Mouse (Mus musculus) erythroblast, adult 5-6 weeks (primary cell): ENCODE results near the gene Hnrnpm. TPM values are rescaled to one million over a fixed set of nuclear protein-coding genes. Genes with fewer than 3 reads are reported as not detected.
"Not testable (repeated sequence)": the region's sequence is repeated elsewhere in the genome, so short reads cannot be mapped to it uniquely, and the experiment has no call there.

Experiments used
- ATAC-seq: replicated peaks from 2 replicates; pipeline ENCODE4 v1.8.0; 2016; ENCODE audit warnings: moderate number of reproducible peaks, mild to moderate bottlenecking, moderate TSS enrichment, inconsistent platforms; ENCODE audit not compliant: poor library complexity, low FRiP score, severe bottlenecking
- total RNA-seq, 2 experiments: library from RNA; stranded (forward) in 1 of 2; stranded (reverse) in 1 of 2; fragments of 150-400 nt in 1 of 2; fragments of 200-764, 138-1000 nt in 1 of 2; gene quantifications; 2 replicates each; pipeline versions ENCODE4 v1.2.3 to v1.2.4; 2015 to 2017; ENCODE audit warnings: low replicate concordance in 2 of 2

Hnrnpm gene
- total RNA-seq, 2 experiments from 2014 or later, result 1,014 to 1,297 TPM

DNA sequence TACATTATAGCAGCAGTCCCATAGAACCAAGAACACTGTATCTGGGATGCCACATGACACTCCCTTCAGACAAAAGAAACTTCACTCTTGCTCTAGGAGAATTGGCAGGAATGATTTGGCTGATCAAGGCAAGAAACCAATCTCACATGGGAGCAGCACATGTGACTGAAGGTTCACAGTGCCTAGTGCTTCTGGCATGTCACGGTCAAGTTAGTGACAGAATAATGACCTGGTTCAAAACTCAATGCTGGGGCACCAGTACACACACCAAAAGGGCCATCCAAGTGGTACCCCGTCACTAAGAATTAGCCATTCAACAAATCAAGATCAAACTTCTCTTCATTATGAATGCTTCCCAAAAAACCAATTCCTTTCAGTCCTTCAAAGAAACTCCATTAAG is 10.6 kb downstream of the Hnrnpm start:
- ATAC-seq, result no peak

DNA sequence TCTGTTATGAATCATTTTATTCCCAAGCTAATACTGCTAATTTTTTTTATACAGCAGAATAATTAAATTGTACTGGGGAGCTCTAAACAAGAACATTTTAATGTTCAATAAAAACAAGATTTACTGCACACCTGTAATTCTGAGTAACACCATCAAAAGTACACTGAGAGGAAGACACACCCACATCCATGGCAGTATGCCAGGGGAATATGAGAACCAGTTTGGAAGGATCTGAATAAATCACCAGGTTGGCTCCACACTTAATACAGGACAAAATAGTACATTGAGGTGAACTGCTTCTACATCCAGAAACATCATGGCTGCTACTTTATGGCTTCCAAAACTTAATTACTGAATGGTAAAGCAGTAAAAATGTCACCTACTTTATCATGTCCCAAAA is 11.2 kb downstream of the Hnrnpm start:
- no peak for ATAC-seq

DNA sequence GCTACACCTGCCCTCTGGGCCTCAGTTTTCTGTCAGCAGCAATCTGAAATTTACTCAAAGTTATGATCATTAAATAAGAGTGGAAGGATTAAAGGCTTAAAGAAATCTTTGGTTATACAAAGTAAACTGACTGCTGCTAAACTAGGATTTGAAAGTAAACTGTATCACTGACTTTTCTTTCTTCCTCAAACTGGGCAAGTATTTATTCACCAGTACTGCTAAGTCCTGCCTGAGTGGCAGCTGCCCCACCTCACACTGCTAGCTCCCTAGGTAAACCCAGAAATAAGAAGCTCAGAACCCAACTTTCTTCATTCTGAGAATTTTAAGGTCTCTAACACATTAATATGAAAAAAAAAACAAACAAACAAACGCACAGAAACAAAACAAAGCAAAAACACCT is 12.8 kb downstream of the Hnrnpm start:
- ATAC-seq, result no peak

DNA sequence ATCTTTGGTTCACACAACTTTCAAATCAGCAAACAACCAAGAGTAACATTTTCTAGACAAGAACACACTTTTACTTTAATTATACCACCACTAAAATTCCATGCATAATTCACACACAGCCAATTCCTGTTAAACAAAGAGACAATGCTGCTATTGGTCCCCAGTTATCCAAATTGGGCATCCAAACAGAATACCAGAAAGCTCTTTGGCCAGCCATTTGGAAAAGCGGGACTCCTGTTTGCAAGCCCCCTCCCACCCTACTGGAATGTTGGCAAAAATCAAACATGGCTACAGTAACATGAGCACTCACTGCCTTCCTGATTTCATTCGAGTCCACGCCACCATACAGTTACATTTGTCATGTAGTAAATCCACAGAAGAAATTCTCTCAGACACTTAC is 17.0 kb downstream of the Hnrnpm start:
- no peak for ATAC-seq

DNA sequence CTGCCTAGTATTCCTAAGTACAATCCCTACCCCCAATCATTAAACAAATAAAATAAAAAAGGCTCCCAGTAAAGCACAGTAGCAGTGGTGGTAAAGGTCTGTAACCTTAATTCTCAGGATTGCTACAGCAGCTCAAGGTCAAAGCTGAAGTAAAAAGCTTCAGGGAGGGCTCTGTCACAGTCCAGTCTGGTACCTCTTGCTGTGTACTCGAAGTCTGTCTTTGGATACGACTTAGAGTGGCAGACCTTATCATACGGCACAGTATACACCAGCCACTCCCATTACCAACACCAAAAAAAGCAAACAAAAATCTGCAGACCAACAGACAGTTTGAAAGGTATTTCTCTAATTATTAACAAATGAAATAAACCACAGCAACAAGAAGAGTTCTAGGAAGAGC is 19.8 kb downstream of the Hnrnpm start:
- ATAC-seq, result peak; percentile 52

DNA sequence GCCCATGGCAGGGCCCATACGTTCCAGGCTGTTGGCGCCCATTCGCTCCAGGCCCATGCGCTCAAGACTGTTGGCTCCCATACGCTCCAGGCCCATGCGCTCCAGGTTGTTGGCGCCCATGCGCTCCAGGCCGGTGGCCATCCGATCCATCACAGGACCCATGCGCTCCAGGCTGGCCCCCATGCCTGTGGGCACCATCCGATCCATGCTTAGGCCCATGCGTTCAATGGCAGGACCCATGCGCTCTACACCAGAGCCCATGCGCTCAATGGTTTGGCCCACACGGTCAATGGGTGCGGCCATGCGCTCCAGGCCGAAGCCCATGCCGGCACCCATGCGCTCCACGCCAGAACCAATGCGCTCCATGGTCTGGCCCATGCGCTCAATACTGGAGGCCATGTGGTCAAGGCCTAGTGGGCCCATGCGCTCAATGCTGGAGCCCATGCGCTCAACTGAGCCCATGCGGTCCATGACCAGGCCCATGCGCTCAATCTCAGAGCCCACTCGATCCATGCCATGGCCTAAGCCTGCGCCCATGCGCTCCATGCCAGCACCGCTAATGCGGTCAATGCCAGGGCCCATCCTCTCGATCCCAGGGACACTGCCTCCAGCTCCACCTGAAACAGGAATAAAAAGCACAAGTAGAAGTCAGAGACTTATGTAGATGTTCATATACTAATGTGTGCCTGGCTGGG is 36.7 kb downstream of the Hnrnpm start:
- ATAC-seq, result no peak

DNA sequence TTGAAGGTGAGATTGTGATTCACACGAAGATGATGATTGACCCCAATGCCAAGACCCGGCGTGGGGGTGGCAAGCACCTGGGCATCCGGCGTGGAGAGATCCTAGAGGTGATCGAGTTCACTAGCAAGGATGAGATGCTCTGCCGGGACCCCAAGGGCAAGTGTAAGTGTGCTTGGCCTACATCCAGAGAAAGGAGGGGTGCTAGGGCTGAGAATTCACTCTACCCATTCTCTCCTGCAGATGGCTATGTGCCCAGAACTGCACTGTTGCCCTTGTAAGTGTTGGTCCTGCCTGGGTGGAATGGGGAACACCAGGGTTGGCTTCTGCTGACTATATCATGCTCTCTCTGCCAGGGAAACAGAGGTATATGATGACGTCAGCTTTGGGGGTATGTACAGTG is 41.6 kb downstream of the Hnrnpm start:
- no peak for ATAC-seq

DNA sequence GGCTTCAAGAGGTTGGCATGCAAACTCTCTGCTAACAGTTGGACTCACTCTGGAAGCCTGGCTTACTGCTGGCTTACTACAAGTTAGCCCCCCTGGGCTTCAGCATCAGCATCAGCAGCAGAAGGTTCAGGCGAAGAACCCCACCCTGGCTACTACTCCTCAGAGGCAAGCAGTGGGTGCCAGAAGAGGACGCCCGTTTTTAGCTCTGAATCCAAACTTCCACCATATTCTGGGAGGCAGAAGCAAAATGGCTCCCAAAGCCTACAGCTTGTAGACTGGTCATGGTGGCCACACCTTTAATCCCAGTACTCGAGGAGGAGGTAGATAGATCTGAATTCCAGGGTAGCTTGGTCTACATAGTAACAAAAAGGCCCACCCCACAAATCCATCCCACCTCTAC is 42.6 kb downstream of the Hnrnpm start:
- no peak for ATAC-seq

DNA sequence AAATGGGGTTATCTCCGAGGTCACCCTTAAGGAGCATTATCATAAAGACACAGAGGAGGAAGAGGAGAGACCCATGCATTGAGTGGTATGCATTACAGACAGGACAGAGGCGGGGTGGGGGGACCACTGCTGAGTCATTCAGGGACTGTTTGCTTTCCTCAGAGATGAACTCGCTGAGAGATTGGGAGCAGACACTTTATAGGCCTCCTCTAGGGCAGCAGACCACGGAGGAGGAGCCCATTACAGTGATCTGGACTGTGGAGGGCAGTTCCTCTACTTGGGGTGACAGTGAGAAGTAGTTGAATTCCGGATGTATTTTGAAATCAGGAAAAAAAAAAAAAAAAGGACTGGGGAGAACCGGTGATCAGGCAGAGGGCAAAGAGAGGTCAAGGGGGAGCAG is 46.9 kb downstream of the Hnrnpm start:
- ATAC-seq, result no peak

DNA sequence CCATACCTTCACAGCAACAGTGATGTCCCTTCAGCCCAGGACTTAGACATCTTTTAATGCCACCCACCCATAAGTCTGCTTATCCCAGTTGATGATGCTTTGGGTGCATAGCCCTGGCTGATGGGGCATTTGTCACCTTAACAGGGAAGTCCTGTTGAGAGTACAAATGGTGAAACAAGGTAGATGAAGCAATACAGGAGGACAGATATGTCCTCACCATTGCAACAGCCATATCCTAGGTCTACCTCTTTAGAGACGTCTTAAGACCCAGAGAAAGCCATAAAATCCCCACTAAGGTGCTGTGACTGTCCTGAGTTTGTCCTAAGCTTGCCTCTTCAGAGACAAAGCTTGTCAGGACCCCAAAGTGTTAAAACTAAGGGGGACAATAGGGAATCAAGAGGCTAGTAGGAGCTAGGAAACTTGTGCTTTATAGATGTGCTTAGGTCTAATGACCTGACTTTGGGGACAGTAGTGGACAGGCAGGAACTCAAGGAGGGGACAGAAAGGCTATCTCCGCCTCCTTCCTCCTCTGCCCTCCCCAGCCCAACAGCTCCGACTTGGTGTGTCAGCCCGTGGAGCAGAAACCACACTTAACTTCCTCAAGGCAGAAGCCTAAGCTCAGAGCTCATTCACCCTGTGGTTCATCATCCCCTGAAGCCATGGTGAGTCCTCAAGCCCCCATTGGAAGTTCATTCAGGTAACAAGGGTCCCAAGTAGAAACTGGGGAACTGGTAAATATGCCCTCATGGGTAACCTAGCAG is 49.0 kb downstream of the Hnrnpm start, which contains the start of gene Pram1:
Pram1 (plus strand) TSS at position 541 of the 761 bp plus-strand sequence.
- no peak for ATAC-seq

DNA sequence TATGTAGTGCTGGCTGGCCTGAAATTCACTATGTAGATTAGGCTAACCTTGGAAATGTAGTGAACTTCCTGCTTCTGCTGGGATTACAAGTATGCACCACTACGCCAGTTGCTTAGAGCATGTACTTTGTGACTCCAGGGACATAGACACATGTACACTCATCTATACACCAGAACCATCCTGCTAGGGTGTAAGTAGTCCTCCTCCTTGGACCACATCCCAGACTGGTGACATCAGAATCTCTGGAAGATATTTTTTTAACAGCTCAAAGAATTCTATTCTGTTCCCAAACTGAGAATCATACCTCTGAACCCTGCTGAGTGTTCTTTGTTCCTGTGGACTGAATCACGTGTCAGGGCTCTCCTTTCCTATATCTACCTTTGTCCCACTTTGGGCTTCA is 49.6 kb downstream of the Hnrnpm start:
- no peak for ATAC-seq

DNA sequence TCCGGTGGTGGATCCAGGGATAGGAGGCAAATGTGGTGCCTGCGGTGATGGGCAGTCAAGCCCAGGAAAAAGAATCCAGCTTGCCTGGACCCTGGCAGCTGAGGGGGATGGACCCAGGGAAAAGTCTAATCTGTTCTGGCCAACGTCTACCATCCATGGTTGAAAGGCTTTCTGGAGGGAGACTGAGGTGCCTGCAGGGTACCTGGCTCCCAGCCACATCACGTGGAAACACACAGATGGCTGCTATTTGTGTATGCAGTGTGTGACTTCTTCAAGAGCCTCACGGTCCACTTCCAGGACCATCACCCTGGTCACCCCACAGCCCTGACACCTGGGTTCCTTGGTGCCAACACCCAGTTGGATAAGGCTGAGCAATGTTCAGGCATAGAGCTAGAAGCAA is 54.9 kb downstream of the Hnrnpm start:
- ATAC-seq, result no peak

DNA sequence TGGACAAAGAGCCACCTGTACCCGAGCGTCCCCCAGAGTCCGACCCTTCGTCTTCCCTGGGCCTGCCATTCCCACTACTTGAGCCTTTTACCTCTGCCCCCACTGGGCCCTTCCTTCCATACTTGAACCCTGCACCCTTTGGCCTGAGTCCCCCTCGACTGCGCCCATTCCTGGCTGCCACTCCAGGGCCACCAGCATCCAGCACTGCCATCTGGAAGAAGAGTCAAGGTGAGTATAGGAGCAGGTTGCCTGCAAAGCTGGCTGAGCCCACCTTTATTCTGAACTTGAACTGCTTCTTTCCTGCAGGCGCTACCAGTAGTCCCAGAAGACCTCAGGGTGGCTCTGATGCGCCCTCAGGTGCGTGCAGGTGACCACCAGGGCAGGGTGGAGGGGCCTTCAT is 55.4 kb downstream of the Hnrnpm start:
- no peak for ATAC-seq

DNA sequence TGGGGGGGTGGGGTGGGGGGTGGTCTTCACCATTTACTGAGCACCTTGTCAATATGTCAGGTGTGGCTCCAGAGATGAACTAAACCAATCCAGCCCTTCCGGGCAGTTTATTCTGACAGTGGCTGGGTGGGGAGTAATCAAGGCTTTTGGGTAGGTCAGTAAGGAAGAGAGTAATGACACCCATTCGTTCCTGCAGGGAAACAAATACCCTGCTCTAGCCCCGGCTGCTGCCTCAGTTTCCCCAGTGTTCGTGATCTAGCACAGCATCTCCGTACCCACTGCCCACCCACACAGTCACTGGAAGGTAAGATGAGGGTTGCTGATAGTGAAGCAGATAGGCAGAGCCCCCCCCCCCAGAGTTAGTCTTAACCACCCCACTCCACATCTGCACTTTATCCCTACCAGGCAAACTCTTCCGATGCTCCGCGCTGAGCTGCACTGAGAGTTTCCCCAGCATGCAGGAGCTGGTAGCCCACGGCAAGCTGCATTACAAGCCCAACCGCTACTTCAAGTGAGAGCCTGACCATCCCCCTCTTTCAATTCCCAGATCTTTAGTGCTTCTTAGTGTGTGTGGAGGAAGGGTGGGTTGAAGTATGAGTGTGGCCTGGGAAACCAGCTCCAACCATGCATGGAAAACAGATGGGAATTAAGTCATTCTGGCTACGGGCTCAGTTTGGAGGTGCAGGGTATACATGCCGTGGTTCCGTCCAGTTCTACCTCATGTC is 56.3 kb downstream of the Hnrnpm start:
- no peak for ATAC-seq

DNA sequence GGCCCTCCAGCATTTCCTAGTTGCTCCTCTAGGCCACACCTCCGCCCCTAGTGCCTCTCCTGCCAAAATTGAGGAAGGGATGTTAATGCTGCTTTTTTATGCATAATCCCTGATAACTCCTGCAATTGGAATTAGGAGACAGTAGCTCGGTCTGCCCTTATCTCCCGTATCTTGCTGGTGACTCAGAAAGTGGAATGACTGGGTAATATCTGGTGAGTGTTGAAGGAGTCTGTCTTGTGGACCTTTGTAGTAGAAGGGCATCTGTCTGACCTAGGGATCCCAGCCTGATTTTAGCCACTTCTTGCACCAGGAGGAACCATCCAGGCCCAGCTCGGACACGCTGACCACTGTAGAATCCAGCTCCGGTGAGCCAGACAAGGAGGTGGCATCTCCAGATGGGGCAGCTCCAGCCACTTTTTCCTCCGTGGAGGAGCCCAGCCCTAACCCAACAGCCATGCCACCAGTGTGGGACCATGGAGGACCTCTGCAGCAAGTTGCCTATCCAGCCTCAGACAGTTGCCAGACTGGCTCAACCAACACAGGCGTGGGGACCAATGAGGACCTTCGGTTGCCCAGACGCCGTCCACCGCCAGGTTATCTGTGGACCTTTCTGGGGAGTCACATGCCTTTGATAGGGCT is 57.1 kb downstream of the Hnrnpm start:
- ATAC-seq, result peak; percentile 72

DNA sequence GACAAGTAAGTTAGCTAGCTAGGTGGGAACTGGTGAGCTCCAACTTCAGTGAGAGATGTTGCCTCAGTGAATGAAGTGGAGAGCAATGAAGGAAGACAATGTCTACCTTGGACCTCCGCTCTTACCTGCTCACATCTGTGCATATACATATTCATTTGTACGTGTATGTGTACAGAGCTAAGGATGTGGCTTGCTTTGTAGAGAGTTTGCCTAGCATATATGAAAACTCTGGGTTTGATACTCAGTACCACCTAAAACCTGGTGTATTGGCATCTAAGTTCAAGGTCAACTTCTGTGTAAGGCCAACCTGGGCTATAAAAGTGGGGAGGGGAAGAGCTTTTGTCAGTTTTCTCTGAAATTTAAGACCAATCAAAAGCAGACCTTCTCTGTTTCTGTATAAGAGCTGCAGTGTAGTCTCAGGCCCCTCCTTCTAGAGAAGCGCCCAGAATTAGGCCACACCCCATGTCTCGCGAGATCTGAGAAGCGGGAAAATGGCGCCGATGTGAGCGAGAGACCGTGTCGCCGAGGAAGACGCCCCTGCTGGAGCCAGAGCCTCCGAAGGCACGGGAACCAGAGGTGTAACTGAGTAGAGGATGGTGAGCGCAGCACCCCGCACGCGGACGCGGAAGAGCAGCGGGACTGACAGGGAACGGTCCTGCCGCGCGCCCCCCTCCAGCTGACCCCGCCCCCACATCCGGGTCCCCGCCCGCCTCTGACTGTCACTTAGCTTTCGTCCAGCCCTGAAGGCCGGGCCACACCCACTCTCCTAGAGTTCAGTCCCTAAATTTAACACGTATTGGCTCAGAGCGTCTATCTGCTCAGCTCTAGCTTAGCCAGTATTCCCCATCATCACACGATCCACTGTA is 57.8 kb downstream of the Hnrnpm start, which contains the start of gene Zfp414:
Zfp414 (plus strand) TSS at position 470 of the 866 bp plus-strand sequence.
- peak; percentile 94 for ATAC-seq

DNA sequence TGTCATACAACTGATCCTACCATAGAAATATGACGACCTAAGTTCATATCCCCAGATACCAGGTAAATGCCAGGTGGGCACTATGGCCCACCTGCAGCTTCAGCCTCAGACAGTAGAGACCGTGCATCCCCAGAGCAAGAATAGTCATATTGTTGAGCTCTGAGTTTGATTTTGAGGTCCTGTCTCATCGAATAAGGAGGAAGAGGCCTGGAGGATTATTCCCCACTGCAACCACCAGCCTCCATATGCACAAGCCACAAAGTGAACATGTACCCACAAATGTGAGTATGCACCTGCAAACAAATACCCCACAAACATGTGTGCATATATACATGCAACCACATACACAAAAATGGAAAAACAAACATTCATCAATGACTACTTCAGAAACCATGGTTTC is 59.4 kb downstream of the Hnrnpm start:
- no peak for ATAC-seq

DNA sequence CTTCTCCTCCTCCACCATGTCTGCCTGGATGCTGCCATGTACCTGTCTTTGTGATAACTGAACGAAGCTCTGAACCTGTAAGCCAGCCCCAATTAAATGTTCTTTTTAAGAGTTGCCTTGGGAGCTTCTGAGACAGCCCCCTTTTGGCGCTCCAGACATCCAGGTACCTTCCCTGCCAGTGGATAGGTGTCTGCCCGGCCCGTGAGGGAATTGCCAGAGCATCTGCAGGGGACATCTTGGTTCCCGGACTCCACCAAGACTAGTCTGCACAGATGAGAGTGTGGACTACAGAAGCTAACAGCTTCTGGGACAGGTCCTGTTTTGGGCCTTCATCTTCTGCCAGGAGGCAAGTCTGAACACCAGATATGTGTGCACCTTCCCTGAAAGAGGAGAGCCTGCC is 72.9 kb downstream of the Hnrnpm start:
- not testable (repeated sequence) for ATAC-seq

DNA sequence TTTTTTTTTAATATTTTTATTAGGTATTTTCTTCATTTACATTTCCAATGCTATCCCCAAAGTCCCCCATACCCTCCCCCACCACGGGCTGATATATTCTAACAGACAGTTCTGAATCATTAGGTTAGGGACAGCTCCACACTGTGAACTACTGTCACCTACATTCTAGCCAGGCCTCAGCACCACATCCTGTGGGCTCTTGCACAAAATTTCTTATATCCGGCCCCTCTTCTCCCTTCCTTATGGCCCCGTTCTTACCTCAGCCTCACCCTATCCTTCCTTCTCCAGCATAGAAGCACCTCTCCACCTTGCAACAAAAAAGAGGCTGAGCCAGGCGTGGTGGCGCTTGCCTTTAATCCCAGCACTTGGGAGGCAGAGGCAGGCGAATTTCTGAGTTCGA is 76.1 kb downstream of the Hnrnpm start:
- no peak for ATAC-seq
